Mouse (Mus musculus) CH12.LX (cell line): ENCODE measurements at regions not wholly inside any gene's neighbourhood (a gene's known extent, or its start where the extent isn't known, plus 50 kb on each side); places are given as distances from the start of the nearest gene placed in this dataset.

Experiments used
- DNase-seq: peaks from one replicate; pipeline ENCODE4 v3.0.0-alpha.2; 2013; ENCODE audit errors: extremely low read depth
- H3K27ac ChIP-seq: 2 replicates; pipeline ENCODE4 v1.5.1; 2012; ENCODE audit warnings: low read depth, mild to moderate bottlenecking, control low read depth, moderate library complexity; ENCODE audit not compliant: insufficient read depth
- H3K27me3 ChIP-seq: replicated peaks from 2 replicates; pipeline ENCODE3; 2012; ENCODE audit warnings: inconsistent platforms
- H3K36me3 ChIP-seq, 2 experiments: replicated peaks in 1 of 2; 2 replicates each; pipeline versions ENCODE3 to v1.6.1; 2012; ENCODE audit warnings: inconsistent platforms in 1 of 2, low read length in 1 of 2, mild to moderate bottlenecking in 1 of 2, mixed read lengths in 1 of 2, moderate library complexity in 1 of 2; ENCODE audit not compliant: control insufficient read depth in 1 of 2, insufficient read depth in 1 of 2
- H3K4me1 ChIP-seq, 2 experiments: 2 replicates each; pipeline ENCODE4 v1.6.1; 2012; ENCODE audit warnings: inconsistent platforms in 1 of 2, moderate library complexity in 1 of 2; ENCODE audit not compliant: insufficient read depth in 2 of 2, control insufficient read depth in 1 of 2
- H3K4me2 ChIP-seq: 2 replicates; pipeline ENCODE4 v1.6.1; 2012; ENCODE audit warnings: low read depth, mild to moderate bottlenecking, control low read depth; ENCODE audit not compliant: poor library complexity, insufficient read depth, severe bottlenecking
- H3K4me3 ChIP-seq, 3 experiments: fragments of 150-350 bp in 1 of 3; sonication (generic) in 1 of 3; replicated peaks in 1 of 3; 2 replicates each; pipeline versions ENCODE3 to v1.5.1; 2011 to 2012; ENCODE audit warnings: low read depth in 2 of 3, low read length in 2 of 3, mild to moderate bottlenecking in 2 of 3, moderate library complexity in 2 of 3, control low read depth in 1 of 3, improper control_type of control experiment in 1 of 3, inconsistent platforms in 1 of 3, mixed read lengths in 1 of 3; ENCODE audit not compliant: poor library complexity in 1 of 3
- H3K79me2 ChIP-seq: replicated peaks from 2 replicates; pipeline ENCODE4 v1.6.1; 2012; ENCODE audit warnings: mild to moderate bottlenecking, moderate library complexity; ENCODE audit not compliant: control insufficient read depth, poor library complexity, insufficient read depth, severe bottlenecking; ENCODE audit errors: extremely low read depth
- H3K9ac ChIP-seq: 2 replicates; pipeline ENCODE4 v1.6.1; 2012; ENCODE audit warnings: low read depth, mild to moderate bottlenecking, control low read depth, moderate library complexity; ENCODE audit not compliant: insufficient read depth
- H3K9me3 ChIP-seq: replicated peaks from 2 replicates; pipeline ENCODE3; 2012; ENCODE audit warnings: low read length, inconsistent platforms, mixed read lengths
- BHLHE40 ChIP-seq: IDR thresholded peaks from 2 replicates; pipeline ENCODE4 v1.6.1; 2011; ENCODE audit warnings: mild to moderate bottlenecking, low read depth, low read length, improper control_type of control experiment
- CHD2 ChIP-seq: IDR thresholded peaks from 2 replicates; pipeline ENCODE4 v1.6.1; 2011; ENCODE audit warnings: low read length, improper control_type of control experiment
- CTCF ChIP-seq, 2 experiments: IDR thresholded peaks in 1 of 2; conservative IDR thresholded peaks in 1 of 2; 2 replicates each; pipeline ENCODE4 v1.5.1; 2011 to 2012; ENCODE audit warnings: low read depth in 2 of 2, low read length in 2 of 2, improper control_type of control experiment in 1 of 2, inconsistent platforms in 1 of 2, mild to moderate bottlenecking in 1 of 2, moderate library complexity in 1 of 2
- E2F4 ChIP-seq: IDR thresholded peaks from 2 replicates; pipeline ENCODE4 v1.6.1; 2011; ENCODE audit warnings: low read depth, low read length, improper control_type of control experiment; ENCODE audit not compliant: insufficient replicate concordance
- ELF1 ChIP-seq: IDR thresholded peaks from 2 replicates; pipeline ENCODE4 v1.6.1; 2014; ENCODE audit warnings: low read depth, mild to moderate bottlenecking, inconsistent platforms, low read length, improper control_type of control experiment
- ETS1 ChIP-seq: conservative IDR thresholded peaks from 2 replicates; pipeline ENCODE4 v1.6.1; 2012; ENCODE audit warnings: low read depth, mild to moderate bottlenecking, inconsistent platforms, low read length, improper control_type of control experiment, moderate library complexity
- IRF4 ChIP-seq: IDR thresholded peaks from 2 replicates; pipeline ENCODE4 v1.6.1; 2014; ENCODE audit warnings: low read depth, mild to moderate bottlenecking, inconsistent platforms, low read length, improper control_type of control experiment
- KAT2A ChIP-seq: IDR thresholded peaks from 2 replicates; pipeline ENCODE4 v1.6.1; 2012; ENCODE audit warnings: low read length, improper control_type of control experiment, inconsistent platforms; ENCODE audit not compliant: insufficient replicate concordance
- MAX ChIP-seq: IDR thresholded peaks from 2 replicates; pipeline ENCODE4 v1.6.1; 2011; ENCODE audit warnings: low read length, improper control_type of control experiment
- MAZ ChIP-seq: IDR thresholded peaks from 2 replicates; pipeline ENCODE4 v1.6.1; 2012; ENCODE audit warnings: low read depth, mild to moderate bottlenecking, inconsistent platforms, low read length, improper control_type of control experiment, moderate library complexity
- MXI1 ChIP-seq: IDR thresholded peaks from 2 replicates; pipeline ENCODE4 v1.6.1; 2011; ENCODE audit warnings: mild to moderate bottlenecking, low read depth, low read length, improper control_type of control experiment
- NRF1 ChIP-seq: IDR thresholded peaks from 2 replicates; pipeline ENCODE4 v1.6.1; 2014; ENCODE audit warnings: low read depth, mild to moderate bottlenecking, inconsistent platforms, low read length, improper control_type of control experiment, moderate library complexity
- PAX5 ChIP-seq: IDR thresholded peaks from 2 replicates; pipeline ENCODE4 v1.6.1; 2012; ENCODE audit warnings: low read length, inconsistent platforms, mixed read lengths
- POLR2A ChIP-seq: IDR thresholded peaks from 2 replicates; pipeline ENCODE4 v1.6.1; 2011; ENCODE audit warnings: low read depth, mild to moderate bottlenecking, improper control_type of control experiment, low read length
- POLR2AphosphoS2 ChIP-seq: IDR thresholded peaks from 2 replicates; pipeline ENCODE4 v1.6.1; 2011; ENCODE audit warnings: low read depth, low read length, improper control_type of control experiment
- RCOR1 ChIP-seq: conservative IDR thresholded peaks from 2 replicates; pipeline ENCODE4 v1.6.1; 2012; ENCODE audit warnings: low read depth, mild to moderate bottlenecking, inconsistent platforms, low read length, improper control_type of control experiment
- SMC3 ChIP-seq: IDR thresholded peaks from 2 replicates; pipeline ENCODE4 v1.6.1; 2011; ENCODE audit warnings: low read depth, low read length, improper control_type of control experiment
- TBP ChIP-seq: conservative IDR thresholded peaks from 2 replicates; pipeline ENCODE4 v1.6.1; 2011; ENCODE audit warnings: low read depth, low read length, improper control_type of control experiment
- UBTF ChIP-seq: IDR thresholded peaks from 2 replicates; pipeline ENCODE4 v1.6.1; 2012; ENCODE audit warnings: low read depth, mild to moderate bottlenecking, inconsistent platforms, low read length, improper control_type of control experiment, moderate library complexity
- USF1 ChIP-seq: IDR thresholded peaks from 2 replicates; pipeline ENCODE4 v1.6.1; 2014; ENCODE audit warnings: low read depth, mild to moderate bottlenecking, inconsistent platforms, low read length, improper control_type of control experiment
- ZC3H11A ChIP-seq: IDR thresholded peaks from 2 replicates; pipeline ENCODE4 v1.6.1; 2012; ENCODE audit warnings: low read depth, mild to moderate bottlenecking, inconsistent platforms, low read length, improper control_type of control experiment
- ZKSCAN1 ChIP-seq: IDR thresholded peaks from 2 replicates; pipeline ENCODE4 v1.6.1; 2012; ENCODE audit warnings: low read depth, inconsistent platforms, low read length, improper control_type of control experiment, borderline replicate concordance
- ZMIZ1 ChIP-seq: IDR thresholded peaks from 2 replicates; pipeline ENCODE4 v1.6.1; 2012; ENCODE audit warnings: low read depth, mild to moderate bottlenecking, inconsistent platforms, low read length, improper control_type of control experiment
- ZNF384 ChIP-seq: IDR thresholded peaks from 2 replicates; pipeline ENCODE4 v1.6.1; 2012; ENCODE audit warnings: low read depth, low read length, improper control_type of control experiment, inconsistent platforms
- dilution Hi-C: fragments of 300-500 bp; cut with MboI; formaldehyde crosslinking; loops from 2 replicates; pipeline ENCODE4 v1.14.3; 2020; ENCODE audit warnings: low sequenced_read_pairs; ENCODE audit not compliant: extremely low pct_unique_long_range_greater_than_20kb, extremely low pct_ligation_motif_present
- in situ Hi-C: fragments of 300-500 bp; cut with MboI; formaldehyde crosslinking; loops from 3 replicates; pipeline ENCODE4 v1.14.3; 2019; ENCODE audit warnings: low sequenced_read_pairs, low pct_ligation_motif_present, low pct_unique_long_range_greater_than_20kb, mixed read lengths

GRCm38 (mm10) chr3:117112766-117113165, 144.0 kb upstream of the Palmd start:
- no peak overlapping the region for H3K9ac ChIP-seq
- no peaks in the 10 kb centered on the region for H3K79me2 ChIP-seq
- no peaks in the 10 kb centered on the region for H3K4me1 ChIP-seq
- H3K27me3 ChIP-seq = no peaks in the 10 kb centered on the region
- no peak overlapping the region for H3K4me3 ChIP-seq
- dilution Hi-C loops (no loop called here), in situ Hi-C loops (loop anchor here (10.0 kb wide), 2 partner anchors 322 to 382 kb away; no protein-coding TSS in a partner anchor)
- no peak overlapping the region for H3K27ac ChIP-seq
- no peak overlapping the region for H3K4me2 ChIP-seq
- no peaks in the 10 kb centered on the region for H3K9me3 ChIP-seq
- no peak for TF ChIP-seq CHD2
- no peak for TF ChIP-seq POLR2A
- no peak for TF ChIP-seq USF1
- no peak for TF ChIP-seq POLR2AphosphoS2
- TF ChIP-seq IRF4 = no peak
- no peak for TF ChIP-seq ZMIZ1
- TF ChIP-seq KAT2A = no peak
- TF ChIP-seq ZNF384 = no peak
- TF ChIP-seq UBTF = no peak
- no peak for TF ChIP-seq MAX
- TF ChIP-seq ETS1 = no peak
- TF ChIP-seq PAX5 = no peak
- no peak for TF ChIP-seq ELF1
- no peak for TF ChIP-seq RCOR1
- no peak for DNase-seq
- no peaks in the 10 kb centered on the region for H3K36me3 ChIP-seq

GRCm38 (mm10) chr3:117112304-117112703, 143.5 kb upstream of the Palmd start:
- no peak overlapping the region for H3K9ac ChIP-seq
- dilution Hi-C loops (no loop called here), in situ Hi-C loops (loop anchor here (10.0 kb wide), 2 partner anchors 322 to 382 kb away; no protein-coding TSS in a partner anchor)
- H3K79me2 ChIP-seq = no peaks in the 10 kb centered on the region
- no peak overlapping the region for H3K4me3 ChIP-seq
- no peak for TF ChIP-seq CTCF (conservative IDR thresholded peaks at IDR 0.05 in 1 of 2, IDR thresholded peaks at IDR 0.05 in 1 of 2; ENCODE audit: low read depth in 2 of 2, low read length in 2 of 2)
- no peak for TF ChIP-seq BHLHE40
- TF ChIP-seq NRF1 = no peak
- TF ChIP-seq RCOR1 = no peak
- no peak for TF ChIP-seq TBP
- TF ChIP-seq ZC3H11A = no peak
- no peak for TF ChIP-seq MAZ
- TF ChIP-seq KAT2A = no peak
- TF ChIP-seq SMC3 = no peak
- no peak for TF ChIP-seq USF1
- TF ChIP-seq UBTF = no peak
- TF ChIP-seq E2F4 = no peak
- TF ChIP-seq ZKSCAN1 = no peak
- no peak for TF ChIP-seq ELF1
- no peak for TF ChIP-seq MXI1
- TF ChIP-seq POLR2A = no peak
- no peaks in the 10 kb centered on the region for H3K4me1 ChIP-seq
- H3K27me3 ChIP-seq = no peaks in the 10 kb centered on the region
- no peak overlapping the region for H3K4me2 ChIP-seq
- no peaks in the 10 kb centered on the region for H3K36me3 ChIP-seq
- no peak overlapping the region for H3K27ac ChIP-seq
- no peaks in the 10 kb centered on the region for H3K9me3 ChIP-seq
- DNase-seq = no peak
